Mouse (Mus musculus) MEL (cell line): ENCODE results near the gene Dnm2. TPM values are rescaled to one million over a fixed set of nuclear protein-coding genes. Genes with fewer than 3 reads are reported as not detected.
A peak's percentile ranks its signal among the peaks of the same experiment; 100 is the strongest.

Experiments used
- DNase-seq: peaks from one replicate; pipeline ENCODE4 v3.0.0; 2011; ENCODE audit warnings: low read depth, low spot score
- H3K27ac ChIP-seq: 2 replicates; pipeline ENCODE4 v1.5.1; 2012; ENCODE audit warnings: low read depth, mild to moderate bottlenecking, control low read depth, low read length, moderate library complexity; ENCODE audit not compliant: control insufficient read depth
- H3K27me3 ChIP-seq, 2 experiments: fragments of 150-350 bp in 1 of 2; sonication (generic) in 1 of 2; 2 replicates each; pipeline ENCODE4 v1.6.1; 2012; ENCODE audit warnings: low read length in 2 of 2, mild to moderate bottlenecking in 2 of 2, improper control_type of control experiment in 1 of 2, moderate library complexity in 1 of 2; ENCODE audit not compliant: insufficient read depth in 2 of 2, control insufficient read depth in 1 of 2
- H3K36me3 ChIP-seq, 2 experiments: 2 replicates each; pipeline ENCODE4 v1.6.1; 2012 to 2014; ENCODE audit warnings: low read length in 2 of 2, improper control_type of control experiment in 1 of 2, inconsistent platforms in 1 of 2, mild to moderate bottlenecking in 1 of 2; ENCODE audit not compliant: insufficient read depth in 2 of 2, control insufficient read depth in 1 of 2
- H3K4me1 ChIP-seq, 2 experiments: fragments of 150-350 bp in 1 of 2; sonication (generic) in 1 of 2; 2 replicates each; pipeline ENCODE4 v1.6.1; 2012; ENCODE audit warnings: low read length in 2 of 2, improper control_type of control experiment in 1 of 2, mild to moderate bottlenecking in 1 of 2; ENCODE audit not compliant: insufficient read depth in 2 of 2, control insufficient read depth in 1 of 2
- H3K4me3 ChIP-seq, 2 experiments: fragments of 150-350 bp in 1 of 2; sonication (generic) in 1 of 2; 2 replicates each; pipeline ENCODE4 v1.5.1; 2012; ENCODE audit warnings: low read depth in 2 of 2, low read length in 2 of 2, mild to moderate bottlenecking in 2 of 2, moderate library complexity in 2 of 2, control low read depth in 1 of 2, improper control_type of control experiment in 1 of 2; ENCODE audit not compliant: control insufficient read depth in 1 of 2, insufficient read depth in 1 of 2
- H3K79me2 ChIP-seq: 2 replicates; pipeline ENCODE4 v1.6.1; 2012; ENCODE audit warnings: mild to moderate bottlenecking, low read length, moderate library complexity; ENCODE audit not compliant: control insufficient read depth, poor library complexity, insufficient read depth
- H3K9ac ChIP-seq: 2 replicates; pipeline ENCODE4 v1.6.1; 2012; ENCODE audit warnings: low read depth, mild to moderate bottlenecking, control low read depth, low read length, moderate library complexity; ENCODE audit not compliant: control insufficient read depth, poor library complexity, severe bottlenecking
- H3K9me3 ChIP-seq: fragments of 150-350 bp; sonication (generic); replicated peaks from 2 replicates; pipeline ENCODE4 v1.6.1; 2012; ENCODE audit warnings: mild to moderate bottlenecking, low read length, improper control_type of control experiment, moderate library complexity; ENCODE audit not compliant: insufficient read depth
- BHLHE40 ChIP-seq: IDR thresholded peaks from 2 replicates; pipeline ENCODE4 v1.6.1; 2012; ENCODE audit warnings: low read depth, mild to moderate bottlenecking, inconsistent platforms, low read length, improper control_type of control experiment, borderline replicate concordance
- CHD1 ChIP-seq: IDR thresholded peaks from 2 replicates; pipeline ENCODE4 v1.6.1; 2012; ENCODE audit warnings: low read depth, mild to moderate bottlenecking, inconsistent platforms, low read length, improper control_type of control experiment
- CTCF ChIP-seq, 3 experiments: IDR thresholded peaks in 2 of 3; conservative IDR thresholded peaks in 1 of 3; 2 replicates each; pipeline ENCODE4 v1.5.1; 2011 to 2012; ENCODE audit warnings: low read length in 3 of 3, low read depth in 2 of 3, mild to moderate bottlenecking in 2 of 3, improper control_type of control experiment in 1 of 3, inconsistent platforms in 1 of 3, mixed read lengths in 1 of 3, moderate library complexity in 1 of 3; ENCODE audit not compliant: control insufficient read depth in 1 of 3, insufficient read depth in 1 of 3, poor library complexity in 1 of 3, severe bottlenecking in 1 of 3
- E2F4 ChIP-seq: IDR thresholded peaks from 2 replicates; pipeline ENCODE4 v1.6.1; 2011; ENCODE audit warnings: low read depth, low read length, improper control_type of control experiment, borderline replicate concordance
- ELF1 ChIP-seq: IDR thresholded peaks from 2 replicates; pipeline ENCODE4 v1.6.1; 2014; ENCODE audit warnings: low read depth, mild to moderate bottlenecking, inconsistent platforms, low read length, improper control_type of control experiment, moderate library complexity
- EP300 ChIP-seq, 2 experiments: IDR thresholded peaks; 2 replicates each; pipeline ENCODE4 v1.6.1; 2011; ENCODE audit warnings: improper control_type of control experiment in 2 of 2, low read length in 2 of 2, low read depth in 1 of 2, mild to moderate bottlenecking in 1 of 2
- ETS1 ChIP-seq: IDR thresholded peaks from 2 replicates; pipeline ENCODE4 v1.6.1; 2012; ENCODE audit warnings: low read depth, mild to moderate bottlenecking, inconsistent platforms, low read length, improper control_type of control experiment, moderate library complexity
- GATA1 ChIP-seq: IDR thresholded peaks from 2 replicates; pipeline ENCODE4 v1.6.1; 2011; ENCODE audit warnings: low read depth, low read length, improper control_type of control experiment
- HCFC1 ChIP-seq: IDR thresholded peaks from 2 replicates; pipeline ENCODE4 v1.6.1; 2012; ENCODE audit warnings: low read depth, mild to moderate bottlenecking, inconsistent platforms, low read length, improper control_type of control experiment, moderate library complexity
- MAFK ChIP-seq: IDR thresholded peaks from 2 replicates; pipeline ENCODE4 v1.6.1; 2011; ENCODE audit warnings: low read depth, mild to moderate bottlenecking, low read length, improper control_type of control experiment, borderline replicate concordance
- MAX ChIP-seq: IDR thresholded peaks from 2 replicates; pipeline ENCODE4 v1.6.1; 2011; ENCODE audit warnings: low read length, improper control_type of control experiment
- MAZ ChIP-seq: IDR thresholded peaks from 2 replicates; pipeline ENCODE4 v1.6.1; 2012; ENCODE audit warnings: low read depth, mild to moderate bottlenecking, inconsistent platforms, low read length, improper control_type of control experiment
- MEF2A ChIP-seq: IDR thresholded peaks from 2 replicates; pipeline ENCODE4 v1.6.1; 2014; ENCODE audit warnings: low read depth, mild to moderate bottlenecking, inconsistent platforms, low read length, improper control_type of control experiment; ENCODE audit not compliant: poor library complexity, insufficient replicate concordance, severe bottlenecking; ENCODE audit errors: extremely low read depth
- MXI1 ChIP-seq: IDR thresholded peaks from 2 replicates; pipeline ENCODE4 v1.6.1; 2011; ENCODE audit warnings: mild to moderate bottlenecking, low read depth, low read length, improper control_type of control experiment
- MYC ChIP-seq: IDR thresholded peaks from 2 replicates; pipeline ENCODE4 v1.6.1; 2011; ENCODE audit warnings: low read depth, mild to moderate bottlenecking, low read length, improper control_type of control experiment, moderate library complexity
- NELFE ChIP-seq: IDR thresholded peaks from 2 replicates; pipeline ENCODE4 v1.6.1; 2011; ENCODE audit warnings: low read depth, low read length, improper control_type of control experiment
- NRF1 ChIP-seq: IDR thresholded peaks from 2 replicates; pipeline ENCODE4 v1.6.1; 2014; ENCODE audit warnings: low read depth, mild to moderate bottlenecking, inconsistent platforms, low read length, improper control_type of control experiment, moderate library complexity; ENCODE audit not compliant: poor library complexity, insufficient read depth, severe bottlenecking
- POLR2A ChIP-seq, 2 experiments: IDR thresholded peaks; 2 replicates each; pipeline ENCODE4 v1.6.1; 2011 to 2012; ENCODE audit warnings: low read length in 2 of 2, mild to moderate bottlenecking in 2 of 2, control low read depth in 1 of 2, improper control_type of control experiment in 1 of 2, low read depth in 1 of 2, moderate library complexity in 1 of 2; ENCODE audit not compliant: control insufficient read depth in 1 of 2, insufficient read depth in 1 of 2, poor library complexity in 1 of 2
- POLR2AphosphoS2 ChIP-seq: IDR thresholded peaks from 2 replicates; pipeline ENCODE4 v1.6.1; 2011; ENCODE audit warnings: low read length, improper control_type of control experiment
- RAD21 ChIP-seq: IDR thresholded peaks from 2 replicates; pipeline ENCODE4 v1.6.1; 2011; ENCODE audit warnings: mild to moderate bottlenecking, low read depth, low read length, improper control_type of control experiment
- RCOR1 ChIP-seq: IDR thresholded peaks from 2 replicates; pipeline ENCODE4 v1.6.1; 2012; ENCODE audit warnings: low read depth, mild to moderate bottlenecking, inconsistent platforms, low read length, improper control_type of control experiment
- SIN3A ChIP-seq: IDR thresholded peaks from 2 replicates; pipeline ENCODE4 v1.6.1; 2012; ENCODE audit warnings: low read length, improper control_type of control experiment, inconsistent platforms
- SMC3 ChIP-seq: IDR thresholded peaks from 2 replicates; pipeline ENCODE4 v1.6.1; 2011; ENCODE audit warnings: low read depth, low read length, improper control_type of control experiment
- TBP ChIP-seq: IDR thresholded peaks from 2 replicates; pipeline ENCODE4 v1.8.0; 2011; ENCODE audit warnings: low read depth, low read length, improper control_type of control experiment
- TCF12 ChIP-seq: IDR thresholded peaks from 2 replicates; pipeline ENCODE4 v1.6.1; 2014; ENCODE audit warnings: low read depth, mild to moderate bottlenecking, inconsistent platforms, low read length, improper control_type of control experiment, moderate library complexity
- UBTF ChIP-seq: IDR thresholded peaks from 2 replicates; pipeline ENCODE4 v1.6.1; 2012; ENCODE audit warnings: low read depth, mild to moderate bottlenecking, inconsistent platforms, low read length, improper control_type of control experiment, moderate library complexity, borderline replicate concordance; ENCODE audit not compliant: insufficient read depth
- ZC3H11A ChIP-seq: IDR thresholded peaks from 2 replicates; pipeline ENCODE4 v1.6.1; 2012; ENCODE audit warnings: low read depth, mild to moderate bottlenecking, inconsistent platforms, low read length, improper control_type of control experiment
- ZKSCAN1 ChIP-seq: IDR thresholded peaks from 2 replicates; pipeline ENCODE4 v1.6.1; 2012; ENCODE audit warnings: low read depth, mild to moderate bottlenecking, inconsistent platforms, low read length, improper control_type of control experiment, moderate library complexity
- ZMIZ1 ChIP-seq: IDR thresholded peaks from 2 replicates; pipeline ENCODE4 v1.6.1; 2012; ENCODE audit warnings: low read depth, mild to moderate bottlenecking, inconsistent platforms, low read length, improper control_type of control experiment, moderate library complexity
- polyA plus RNA-seq, 2 experiments: library from polyadenylated mRNA; stranded (reverse) in 1 of 2; unstranded in 1 of 2; fragments of >175 nt in 1 of 2; fragments of >200 nt in 1 of 2; gene quantifications; 2 replicates each; pipeline versions ENCODE4 v1.2.1 to v1.2.4; 2012; ENCODE audit warnings: low replicate concordance in 2 of 2, low read depth in 1 of 2; ENCODE audit not compliant: insufficient read length in 2 of 2, insufficient read depth in 1 of 2, missing spikeins in 1 of 2
- total RNA-seq: library from RNA; depleted of rRNA; stranded (reverse); fragments of 300-350 nt; gene quantifications from 2 replicates; pipeline ENCODE4 v1.2.3, GENCODE M21; 2012

The Dnm2 gene
- total and polyA plus RNA-seq, 3 experiments: 117 to 832 (median 237) TPM

DNA sequence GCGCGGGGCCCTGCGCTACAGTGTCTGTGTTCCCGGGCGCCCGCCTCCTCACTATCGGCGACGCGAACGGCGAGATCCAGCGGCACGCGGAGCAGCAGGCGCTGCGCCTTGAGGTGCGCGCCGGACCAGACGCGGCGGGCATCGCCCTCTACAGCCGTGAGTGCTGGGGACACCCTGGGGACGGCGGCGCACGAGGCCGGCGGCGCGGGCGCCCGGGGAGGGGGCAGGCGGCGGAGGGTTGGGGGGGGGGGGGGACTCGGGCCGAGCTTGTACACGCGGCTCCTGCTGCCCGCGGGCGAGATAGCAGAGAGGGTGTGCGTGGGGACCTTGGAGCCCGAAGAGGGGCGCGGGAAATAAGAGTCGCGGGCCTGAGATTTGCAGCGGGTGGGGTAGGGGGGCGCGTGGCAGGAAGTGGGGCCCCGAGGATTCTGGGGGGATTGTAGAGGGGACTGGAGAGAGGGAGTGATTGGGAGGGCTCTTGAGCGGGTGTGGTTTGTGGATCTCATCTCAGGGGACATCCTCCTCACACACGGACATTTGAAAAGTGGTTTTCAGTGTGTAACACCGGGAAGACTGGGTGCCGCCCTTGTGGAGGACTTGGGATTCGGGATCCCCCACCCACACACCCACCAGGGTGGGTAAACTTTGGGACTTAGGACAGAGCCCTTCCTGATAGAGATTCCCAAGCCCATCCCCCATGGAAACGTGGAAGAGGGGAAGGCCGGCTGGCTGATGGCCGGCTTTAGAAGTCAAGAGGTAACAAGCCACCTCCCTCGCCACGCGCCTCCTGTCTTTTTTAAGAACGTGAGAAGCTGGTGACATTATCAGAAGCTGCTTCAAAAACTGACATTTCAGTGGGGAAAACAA lies 122.6 kb downstream of the Dnm2 start:
- peak overlapping the region; percentile 84 to 93 for H3K4me3 ChIP-seq
- H3K79me2 ChIP-seq: peaks cover 48% of the 10 kb centered on the region
- TF ChIP-seq MEF2A (no peak), POLR2A (IDR thresholded peaks at IDR 0.05; ENCODE audit: control insufficient read depth in 1 of 2, insufficient read depth in 1 of 2, low read depth in 1 of 2, low read length in 2 of 2, poor library complexity in 1 of 2) (peak in 1 of 2 experiments; percentile 62; a peak in 3 of 4 replicates), MAX (peak; percentile 80), MXI1 (peak; percentile 96), GATA1 (0 out of 2 replicates have a peak, but pooled peaks have one; percentile 26), RCOR1 (0 out of 2 replicates have a peak, but pooled peaks have one; percentile 12), UBTF (peak; percentile 52), ZC3H11A (no peak), MAZ (peak; percentile 6; the same call in 1 of the 2 replicates), HCFC1 (0 out of 2 replicates have a peak, but pooled peaks have one; percentile 21), POLR2AphosphoS2 (peak; percentile 34; the same call in 1 of the 2 replicates), TCF12 (peak; percentile 37; the same call in 1 of the 2 replicates), ZMIZ1 (peak; percentile 24; the same call in 1 of the 2 replicates), CTCF (IDR thresholded peaks at IDR 0.05 in 2 of 3, conservative IDR thresholded peaks at IDR 0.05 in 1 of 3; ENCODE audit: control insufficient read depth in 1 of 3, insufficient read depth in 1 of 3, low read depth in 2 of 3, low read length in 3 of 3, poor library complexity in 1 of 3, severe bottlenecking in 1 of 3) (peak in 2 of 3 experiments; percentile 21 to 36; a peak in 3 of 6 replicates), E2F4 (no peak), EP300 (IDR thresholded peaks at IDR 0.05; ENCODE audit: low read depth in 1 of 2, low read length in 2 of 2) (peak; percentile 3 to 25; a peak in 1 of 4 replicates), ZKSCAN1 (no peak), RAD21 (no peak), NELFE (peak; percentile 45; the same call in 1 of the 2 replicates), MAFK (0 out of 2 replicates have a peak, but pooled peaks have one; percentile 11), CHD1 (no peak), BHLHE40 (peak; percentile 51; the same call in 1 of the 2 replicates), MYC (peak; percentile 83), ELF1 (peak; percentile 35; the same call in 1 of the 2 replicates), SMC3 (peak; percentile 16; the same call in 1 of the 2 replicates), ETS1 (peak; percentile 3; the same call in 1 of the 2 replicates), SIN3A (peak; percentile 87), TBP (peak; percentile 71), NRF1 (peak; percentile 52)
- H3K27ac ChIP-seq: peak overlapping the region; percentile 69
- no peaks in the 10 kb centered on the region for H3K9me3 ChIP-seq
- H3K4me1 ChIP-seq: peaks cover 15 to 17% of the 10 kb centered on the region in 2 experiments
- no peaks in the 10 kb centered on the region for H3K27me3 ChIP-seq
- DNase-seq: peak; percentile 84
- H3K9ac ChIP-seq: peak overlapping the region; percentile 94
- H3K36me3 ChIP-seq: peaks cover 20 to 28% of the 10 kb centered on the region in 2 experiments
